Mouse (Mus musculus) liver, postnatal 0 days (tissue): ENCODE data around the gene Pibf1. TPM values are rescaled to one million over a fixed set of nuclear protein-coding genes. Genes with fewer than 3 reads are reported as not detected.

Experiments
- ATAC-seq: fragments of 200-750 bp; cut with Nextera tagmentation; 2 replicates; pipeline ENCODE4 v1.8.0; 2017; ENCODE audit warnings: mild to moderate bottlenecking, moderate library complexity
- DNase-seq: peaks from one replicate; pipeline ENCODE4 v3.0.0-alpha.2; 2016
- H3K27ac ChIP-seq: fragments of 300-500 bp; sonication (generic); 2 replicates; pipeline ENCODE4 v1.5.1; 2014; ENCODE audit warnings: antibody characterized with exemption, moderate library complexity, mild to moderate bottlenecking, low read depth
- H3K27me3 ChIP-seq: fragments of 300-500 bp; sonication (generic); 2 replicates; pipeline ENCODE4 v1.6.1; 2014; ENCODE audit warnings: low read length, control low read depth, mixed read lengths; ENCODE audit not compliant: insufficient read depth
- H3K36me3 ChIP-seq: fragments of 300-500 bp; sonication (generic); replicated peaks from 2 replicates; pipeline ENCODE4 v1.6.1; 2014; ENCODE audit warnings: mild to moderate bottlenecking, control low read depth, low read length, moderate library complexity, mixed read lengths; ENCODE audit not compliant: insufficient read depth
- H3K4me1 ChIP-seq: fragments of 300-500 bp; sonication (generic); 2 replicates; pipeline ENCODE4 v1.6.1; 2014; ENCODE audit warnings: antibody characterized with exemption, mild to moderate bottlenecking, control low read depth; ENCODE audit not compliant: insufficient read depth
- H3K4me2 ChIP-seq: fragments of 300-500 bp; sonication (generic); 2 replicates; pipeline ENCODE4 v1.6.1; 2014; ENCODE audit warnings: low read depth, mild to moderate bottlenecking, low read length, moderate library complexity, mixed read lengths
- H3K4me3 ChIP-seq: fragments of 300-500 bp; sonication (generic); 2 replicates; pipeline ENCODE4 v1.5.1; 2014; ENCODE audit warnings: low read depth, low read length
- H3K9ac ChIP-seq: fragments of 300-500 bp; sonication (generic); replicated peaks from 2 replicates; pipeline ENCODE4 v1.6.1; 2014; ENCODE audit warnings: mild to moderate bottlenecking, moderate library complexity
- H3K9me3 ChIP-seq: fragments of 300-500 bp; sonication (generic); 2 replicates; pipeline ENCODE4 v1.6.1; 2016; ENCODE audit warnings: mild to moderate bottlenecking, control low read depth, low read length, mixed read lengths
- CTCF ChIP-seq: sonication (generic); IDR thresholded peaks from 2 replicates; pipeline ENCODE4 v1.5.1; 2016; ENCODE audit warnings: antibody characterized with exemption, low read depth
- EP300 ChIP-seq: IDR thresholded peaks from 2 replicates; pipeline ENCODE4 v1.6.1; 2016; ENCODE audit warnings: antibody characterized with exemption, low read depth, mild to moderate bottlenecking
- WGBS: fragments of 180-500 bp; shearing (Covaris S2); extraction: QIAGEN DNeasy Blood & Tissue Kit; methylation state at CpG from one replicate; pipeline ENCODE4 v1.1.7; 2014; ENCODE audit not compliant: insufficient replicate concordance; 5-methylcytosine and 5-hydroxymethylcytosine counted together
- polyA plus RNA-seq: library from polyadenylated mRNA; unstranded; fragments of >200 nt; fragmentation: Nextera tagmentation; extraction: Ambion mirVana; gene quantifications from 2 replicates; pipeline ENCODE4 v1.2.1, GENCODE M21; 2015

The Pibf1 gene
- polyA plus RNA-seq, 1 experiment from 2014 or later = 4.9 TPM

DNA sequence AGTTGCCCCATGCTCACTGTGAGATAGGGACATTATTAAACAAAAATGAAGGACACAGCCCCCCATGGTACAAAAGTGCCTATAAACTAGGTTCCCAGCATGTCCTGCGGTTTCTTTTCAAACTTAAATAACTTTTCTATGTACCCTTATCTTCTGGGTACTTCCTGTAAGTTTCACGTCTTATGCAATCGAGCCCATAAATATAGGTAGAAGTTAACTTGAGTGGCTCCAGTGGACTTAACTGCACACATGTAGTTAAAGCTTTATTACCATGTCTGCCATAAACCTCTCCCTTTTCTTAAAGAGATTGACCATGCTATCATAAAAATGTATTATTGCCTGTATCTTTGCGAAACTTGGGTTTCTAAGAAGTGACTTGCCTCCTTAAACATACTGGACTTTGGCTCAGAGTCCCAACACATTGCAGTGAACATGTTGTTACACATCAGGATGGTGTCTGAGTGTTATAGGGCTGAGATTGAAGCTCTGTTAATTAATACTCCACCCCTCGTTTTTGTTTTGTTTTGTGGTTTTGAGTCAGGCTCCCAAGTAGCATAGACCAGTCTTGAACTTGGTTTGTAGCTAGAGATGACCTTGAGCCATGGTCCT, 181.7 kb downstream of the Pibf1 start:
- DNase-seq (no peak), ATAC-seq (no peak)
- no peak overlapping the region for H3K4me3 ChIP-seq
- H3K9ac ChIP-seq = no peak overlapping the region
- H3K9me3 ChIP-seq = no peaks in the 10 kb centered on the region
- H3K27ac ChIP-seq = no peak overlapping the region
- 46% methylated on average over 5 of the region's 5 CpGs for WGBS
- no peaks in the 10 kb centered on the region for H3K36me3 ChIP-seq
- TF ChIP-seq EP300 (no peak), CTCF (no peak)
- no peak overlapping the region for H3K4me2 ChIP-seq
- H3K27me3 ChIP-seq = no peaks in the 10 kb centered on the region
- H3K4me1 ChIP-seq = peaks cover 8% of the 10 kb centered on the region

DNA sequence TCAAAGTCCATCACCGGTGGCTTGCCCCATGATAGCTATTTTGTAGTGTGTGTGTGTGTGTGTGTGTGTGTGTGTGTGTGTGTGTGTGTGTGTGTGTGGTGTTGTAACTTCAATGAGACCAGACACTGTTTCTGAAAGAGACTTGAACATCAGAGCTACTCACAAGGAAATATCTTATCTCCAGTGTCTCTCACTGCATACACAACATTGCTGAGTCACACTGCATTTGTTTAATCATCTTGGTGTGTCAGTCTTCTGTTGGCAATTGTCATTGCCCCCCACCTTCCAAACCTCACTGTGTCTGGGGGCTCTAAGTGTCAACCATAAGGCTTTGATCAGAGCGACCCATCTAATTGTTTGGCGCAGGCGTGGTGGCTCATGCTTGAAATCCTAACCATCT, 186.3 kb downstream of the Pibf1 start:
- WGBS = 74% methylated on average over 4 of the region's 4 CpGs
- H3K9ac ChIP-seq = no peak overlapping the region
- no peak for ATAC-seq
- peaks cover 4% of the 10 kb centered on the region; the same call in 1 of the 2 replicates for H3K4me1 ChIP-seq
- TF ChIP-seq CTCF (no peak), EP300 (no peak)
- H3K9me3 ChIP-seq = no peaks in the 10 kb centered on the region
- H3K27me3 ChIP-seq = no peaks in the 10 kb centered on the region
- H3K4me3 ChIP-seq = no peak overlapping the region
- no peak overlapping the region for H3K27ac ChIP-seq
- DNase-seq = no peak
- no peak overlapping the region for H3K4me2 ChIP-seq
- H3K36me3 ChIP-seq = no peaks in the 10 kb centered on the region

DNA sequence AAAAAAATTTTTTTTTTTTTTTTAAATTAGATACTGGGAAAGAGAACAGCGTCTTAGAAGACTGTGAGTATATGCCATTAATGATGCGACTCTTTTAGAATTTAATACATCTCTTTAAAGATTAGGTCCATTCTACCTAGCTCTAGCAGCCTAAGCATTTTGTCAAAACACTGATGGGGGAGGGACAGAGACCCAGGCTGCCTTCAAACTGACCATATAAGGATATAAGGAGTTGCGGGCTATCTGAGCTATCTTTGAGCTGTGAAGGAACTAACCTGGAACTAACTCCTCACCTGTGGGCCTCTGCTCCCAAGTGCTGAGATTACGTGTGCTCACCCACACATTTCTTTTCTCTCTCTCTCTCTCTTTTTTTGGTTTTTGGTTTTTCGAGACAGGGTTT, 193.0 kb downstream of the Pibf1 start:
- H3K9ac ChIP-seq = no peak overlapping the region
- H3K27me3 ChIP-seq = no peaks in the 10 kb centered on the region
- no peak for ATAC-seq
- no peak overlapping the region for H3K4me2 ChIP-seq
- no peaks in the 10 kb centered on the region for H3K36me3 ChIP-seq
- DNase-seq = no peak
- no peak overlapping the region for H3K4me3 ChIP-seq
- TF ChIP-seq CTCF (no peak), EP300 (no peak)
- 92% methylated on average over 5 of the region's 5 CpGs for WGBS
- H3K9me3 ChIP-seq = no peaks in the 10 kb centered on the region
- peaks cover 5% of the 10 kb centered on the region; the same call in 1 of the 2 replicates for H3K4me1 ChIP-seq
- H3K27ac ChIP-seq = no peak overlapping the region

DNA sequence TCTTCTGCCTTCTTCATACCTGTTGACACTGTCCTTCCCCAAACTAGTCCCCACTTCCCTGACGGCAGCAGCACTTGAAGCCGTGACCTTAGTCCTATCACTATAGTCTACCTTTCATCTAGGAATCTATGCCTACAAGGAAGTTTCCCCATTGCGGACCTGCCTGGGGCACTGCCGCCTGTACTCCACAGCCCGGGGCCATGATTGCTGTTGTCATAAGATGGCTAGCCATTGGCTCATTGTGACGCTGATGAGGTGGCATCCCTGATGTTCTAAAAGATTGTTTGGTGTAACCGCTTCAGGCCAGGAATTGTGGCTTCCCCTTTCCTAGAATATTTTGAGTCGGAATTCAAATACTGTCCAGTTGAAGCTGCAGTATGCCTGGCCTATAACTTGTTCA, 195.2 kb downstream of the Pibf1 start:
- Histone ChIP-seq H3K4me3 (no peak overlapping the region), H3K9ac (no peak overlapping the region), H3K9me3 (no peaks in the 10 kb centered on the region), H3K27me3 (peaks cover 9% of the 10 kb centered on the region), H3K4me1 (peaks cover 18% of the 10 kb centered on the region), H3K36me3 (no peaks in the 10 kb centered on the region), H3K27ac (no peak overlapping the region), H3K4me2 (no peak overlapping the region)
- ATAC-seq = no peak
- TF ChIP-seq CTCF = no peak
- no peak for TF ChIP-seq EP300
- 80% methylated on average over 8 of the region's 8 CpGs for WGBS
- no peak for DNase-seq

DNA sequence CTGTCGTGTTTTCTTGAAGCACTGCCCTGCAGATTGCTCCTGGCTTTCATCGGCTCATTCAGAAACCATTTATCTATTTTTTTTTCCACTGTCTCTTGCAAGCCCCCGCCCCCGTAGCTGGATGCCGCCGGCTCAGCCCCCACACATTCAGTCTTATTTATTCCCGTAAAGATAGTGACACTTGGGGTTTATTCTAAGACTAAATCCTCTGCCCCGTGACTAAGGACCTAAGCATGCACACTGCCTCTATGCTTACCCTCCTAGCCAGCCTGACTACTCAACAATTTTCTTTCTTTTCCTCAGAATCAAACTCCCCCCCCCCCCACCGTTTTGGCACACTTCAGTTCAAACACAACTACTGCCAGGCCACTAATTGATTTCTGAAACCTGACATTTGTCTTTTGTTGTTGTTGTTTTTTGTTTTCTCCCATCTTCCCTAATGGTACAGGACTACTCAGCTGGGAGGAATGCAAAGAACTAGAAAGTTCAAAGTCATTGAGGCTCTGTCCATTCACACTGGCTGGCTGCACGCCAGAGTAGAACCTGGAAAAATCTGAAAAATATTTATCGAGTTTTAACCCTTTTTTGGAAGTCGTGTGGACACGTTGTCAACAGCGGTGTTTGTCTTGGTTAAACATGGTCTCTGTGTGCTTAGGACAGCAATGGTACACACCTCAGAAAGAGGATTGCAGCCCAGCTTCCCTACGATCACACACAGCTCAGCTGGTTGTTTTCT, 196.6 kb downstream of the Pibf1 start:
- H3K27me3 ChIP-seq = peaks cover 15% of the 10 kb centered on the region
- H3K36me3 ChIP-seq = no peaks in the 10 kb centered on the region
- no peak overlapping the region for H3K27ac ChIP-seq
- TF ChIP-seq CTCF = no peak
- no peak for TF ChIP-seq EP300
- no peaks in the 10 kb centered on the region for H3K9me3 ChIP-seq
- peak; percentile 33 for DNase-seq
- ATAC-seq = no peak
- no peak overlapping the region for H3K4me2 ChIP-seq
- no peak overlapping the region for H3K4me3 ChIP-seq
- H3K4me1 ChIP-seq = peaks cover 21% of the 10 kb centered on the region
- no peak overlapping the region for H3K9ac ChIP-seq
- WGBS = 52% methylated on average over 15 of the region's 15 CpGs

DNA sequence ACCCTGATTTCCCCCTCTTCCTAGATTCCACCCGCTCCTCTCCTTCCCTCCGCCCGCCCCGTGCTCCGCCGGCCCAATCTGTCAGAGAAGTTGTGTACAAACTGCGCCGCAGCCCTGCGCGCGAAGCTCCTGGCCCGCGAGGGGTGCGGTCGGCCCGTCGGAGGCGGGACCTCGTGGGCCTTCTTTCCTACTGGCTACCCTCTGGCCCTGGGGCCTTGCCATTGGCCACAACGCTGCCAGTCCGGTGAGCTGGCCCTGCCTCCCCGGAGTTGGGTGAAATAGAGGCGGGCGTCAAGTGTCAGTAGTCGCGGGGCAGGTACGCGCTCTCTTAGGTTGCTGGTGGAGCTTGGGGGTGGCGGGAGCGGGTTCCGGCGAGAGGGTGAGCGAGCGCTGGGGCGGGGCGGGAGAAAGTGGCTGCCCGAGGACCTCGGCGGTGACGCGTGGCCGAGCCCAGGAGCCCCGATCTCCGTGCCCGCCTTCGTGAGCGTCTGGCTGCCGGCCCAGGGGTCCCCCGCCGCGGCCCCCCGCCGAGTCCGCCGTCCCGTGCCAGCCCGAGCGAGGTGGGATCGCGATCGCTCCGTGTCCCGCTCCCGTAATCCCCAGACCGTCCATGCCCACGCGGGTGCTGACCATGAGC, 199.3 kb downstream of the Pibf1 start, which contains the start of gene Klf5:
TSS of gene Klf5 (plus strand) at position 307 of the 637 bp plus-strand sequence.
- no peaks in the 10 kb centered on the region for H3K36me3 ChIP-seq
- H3K27ac ChIP-seq = peak within 1 kb of the TSS; percentile 49; the same call in 1 of the 2 replicates
- H3K4me3 ChIP-seq = peak within 1 kb of the TSS; percentile 75
- H3K9me3 ChIP-seq = no peaks in the 10 kb centered on the region
- peaks cover 15% of the 10 kb centered on the region for H3K27me3 ChIP-seq
- ATAC-seq (peak; percentile 96), DNase-seq (peak; percentile 92)
- TF ChIP-seq CTCF (no peak), EP300 (no peak)
- H3K9ac ChIP-seq = peak within 1 kb of the TSS; percentile 73
- H3K4me2 ChIP-seq = peak within 1 kb of the TSS; percentile 99
- WGBS = under 1% methylated on average over 40 of the region's 67 CpGs
- H3K4me1 ChIP-seq = peaks cover 21% of the 10 kb centered on the region
